Mouse (Mus musculus): ENCODE measurements around the gene Mgp. TPM values are rescaled to one million over a fixed set of nuclear protein-coding genes. Genes with fewer than 3 reads are reported as not detected.
"Not testable (repeated sequence)": the region's sequence is repeated elsewhere in the genome, so short reads cannot be mapped to it uniquely, and the experiment has no call there.

Gene Mgp
- polyA plus RNA-seq, 1 experiment from 2014 or later, result 3.1 TPM

GRCm38 (mm10) chr6:136887854-136888253 is 12.2 kb upstream of the Mgp start:
- no peaks in the 10 kb centered on the region for H3K9me3 ChIP-seq (ENCODE audit: control insufficient read depth, low read length)
- no peaks in the 10 kb centered on the region for H3K27me3 ChIP-seq (ENCODE audit: control insufficient read depth, insufficient read depth, low read length)
- no peaks in the 10 kb centered on the region for H3K36me3 ChIP-seq (ENCODE audit: control insufficient read depth, insufficient read depth, low read length)
- no peak overlapping the region for H3K27ac ChIP-seq (ENCODE audit: low read depth, low read length)
- H3K4me1 ChIP-seq (ENCODE audit: control insufficient read depth, insufficient read depth, low read length), result no peaks in the 10 kb centered on the region
- no peak overlapping the region for H3K9ac ChIP-seq (replicated peaks; ENCODE audit: low read depth, low read length)
- ATAC-seq (ENCODE audit: low read depth), result no peak
- H3K4me2 ChIP-seq (ENCODE audit: low read depth, low read length), result no peak overlapping the region
- 69% methylated on average over 9 of the region's 9 CpGs for WGBS
- no peak overlapping the region for H3K4me3 ChIP-seq (ENCODE audit: low read depth, low read length)

- H3K4me3 ChIP-seq (ENCODE audit: low read depth, low read length); H3K36me3 ChIP-seq (ENCODE audit: control insufficient read depth, insufficient read depth, low read length); H3K4me2 ChIP-seq (ENCODE audit: low read depth, low read length); H3K4me1 ChIP-seq (ENCODE audit: control insufficient read depth, insufficient read depth, low read length); H3K27me3 ChIP-seq (ENCODE audit: control insufficient read depth, insufficient read depth, low read length); H3K9me3 ChIP-seq (ENCODE audit: control insufficient read depth, low read length); H3K27ac ChIP-seq (ENCODE audit: low read depth, low read length); H3K9ac ChIP-seq (replicated peaks; ENCODE audit: low read depth, low read length); ATAC-seq (ENCODE audit: low read depth): not testable (repeated sequence)
- 61% methylated on average over 1 of the region's 1 CpGs for WGBS
These were observed 9.1 kb upstream of the Mgp start for GRCm38 (mm10) chr6:136884766-136885165.

DNA sequence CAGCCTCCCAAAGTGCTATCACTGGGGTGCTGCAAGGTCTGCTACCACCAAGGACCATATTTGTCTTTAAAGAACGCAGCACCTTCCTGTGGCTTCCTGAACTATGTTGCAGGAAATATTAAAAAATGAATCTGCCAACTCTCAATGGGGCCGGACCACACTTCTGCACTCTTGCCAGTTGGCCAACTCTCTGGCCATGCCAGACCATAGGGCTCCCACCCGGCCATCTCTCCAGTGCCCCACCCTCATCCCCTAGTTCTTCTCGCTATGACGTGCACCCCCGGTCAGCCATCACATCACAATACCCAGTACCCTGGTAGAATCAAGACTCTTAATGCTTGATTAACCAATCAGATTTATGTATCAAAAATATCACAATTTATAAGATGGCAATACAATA is 8.3 kb upstream of the Mgp start:
- H3K4me2 ChIP-seq (ENCODE audit: low read depth, low read length), result no peak overlapping the region
- no peaks in the 10 kb centered on the region for H3K9me3 ChIP-seq (ENCODE audit: control insufficient read depth, low read length)
- WGBS, result 97% methylated on average over 6 of the region's 6 CpGs

GRCm38 (mm10) chr6:136883431-136883915 is 7.8 kb upstream of the Mgp start:
- H3K36me3 ChIP-seq (ENCODE audit: control insufficient read depth, insufficient read depth, low read length), result no peaks in the 10 kb centered on the region
- H3K4me2 ChIP-seq (ENCODE audit: low read depth, low read length), result no peak overlapping the region
- whole genome bisulfite sequencing, result 80% methylated on average over 3 of the region's 3 CpGs
- no peaks in the 10 kb centered on the region for H3K4me1 ChIP-seq (ENCODE audit: control insufficient read depth, insufficient read depth, low read length)
- ATAC-seq (ENCODE audit: low read depth), result no peak
- H3K9me3 ChIP-seq (ENCODE audit: control insufficient read depth, low read length), result no peaks in the 10 kb centered on the region
- H3K4me3 ChIP-seq (ENCODE audit: low read depth, low read length), result no peak overlapping the region
- no peak overlapping the region for H3K9ac ChIP-seq (replicated peaks; ENCODE audit: low read depth, low read length)
- H3K27ac ChIP-seq (ENCODE audit: low read depth, low read length), result no peak overlapping the region
- H3K27me3 ChIP-seq (ENCODE audit: control insufficient read depth, insufficient read depth, low read length), result no peaks in the 10 kb centered on the region

More for the DNA sequence above, 8.3 kb upstream of the Mgp start:
- Histone ChIP-seq H3K9ac (replicated peaks; ENCODE audit: low read depth, low read length) (no peak overlapping the region), H3K27me3 (ENCODE audit: control insufficient read depth, insufficient read depth, low read length) (no peaks in the 10 kb centered on the region), H3K27ac (ENCODE audit: low read depth, low read length) (no peak overlapping the region), H3K4me3 (ENCODE audit: low read depth, low read length) (no peak overlapping the region), H3K4me1 (ENCODE audit: control insufficient read depth, insufficient read depth, low read length) (no peaks in the 10 kb centered on the region), H3K36me3 (ENCODE audit: control insufficient read depth, insufficient read depth, low read length) (no peaks in the 10 kb centered on the region)
- no peak for ATAC-seq (ENCODE audit: low read depth)

- 79% methylated on average over 8 of the region's 8 CpGs for WGBS
- Histone ChIP-seq H3K4me3 (ENCODE audit: low read depth, low read length) (no peak overlapping the region), H3K36me3 (ENCODE audit: control insufficient read depth, insufficient read depth, low read length) (no peaks in the 10 kb centered on the region), H3K27me3 (ENCODE audit: control insufficient read depth, insufficient read depth, low read length) (no peaks in the 10 kb centered on the region), H3K9ac (replicated peaks; ENCODE audit: low read depth, low read length) (no peak overlapping the region), H3K9me3 (ENCODE audit: control insufficient read depth, low read length) (no peaks in the 10 kb centered on the region), H3K4me2 (ENCODE audit: low read depth, low read length) (no peak overlapping the region), H3K4me1 (ENCODE audit: control insufficient read depth, insufficient read depth, low read length) (no peaks in the 10 kb centered on the region), H3K27ac (ENCODE audit: low read depth, low read length) (no peak overlapping the region)
- no peak for ATAC-seq (ENCODE audit: low read depth)
These were observed 6.1 kb upstream of the Mgp start for GRCm38 (mm10) chr6:136881678-136882077.

GRCm38 (mm10) chr6:136874599-136874998 is 1.0 kb downstream of the Mgp start:
- Histone ChIP-seq H3K36me3 (ENCODE audit: control insufficient read depth, insufficient read depth, low read length) (no peaks in the 10 kb centered on the region), H3K27ac (ENCODE audit: low read depth, low read length) (no peak overlapping the region)
- 46% methylated on average over 8 of the region's 8 CpGs for WGBS

DNA sequence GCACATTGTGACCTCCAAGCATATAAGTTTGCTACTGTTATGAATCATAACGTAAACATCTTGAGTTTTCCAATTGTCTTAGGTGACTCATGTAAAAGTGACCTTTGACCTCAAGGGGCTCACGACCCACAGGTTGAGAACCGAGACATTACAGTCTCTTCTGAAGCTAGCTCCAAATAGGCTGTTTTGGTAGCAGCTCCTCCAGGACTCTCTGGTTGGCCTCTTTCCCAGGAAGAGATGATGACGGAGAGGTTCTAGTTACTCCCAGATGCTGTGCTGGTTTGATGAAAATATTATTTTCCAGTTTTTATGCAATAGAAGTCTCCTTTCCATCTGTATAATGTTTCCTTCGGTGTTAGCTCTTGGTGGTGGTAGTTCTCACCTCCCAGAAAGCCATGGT is 6.7 kb downstream of the Mgp start:
- no peak overlapping the region for H3K9ac ChIP-seq (replicated peaks; ENCODE audit: low read depth, low read length)
- no peak overlapping the region for H3K4me2 ChIP-seq (ENCODE audit: low read depth, low read length)
- H3K36me3 ChIP-seq (ENCODE audit: control insufficient read depth, insufficient read depth, low read length), result no peaks in the 10 kb centered on the region
- no peaks in the 10 kb centered on the region for H3K27me3 ChIP-seq (ENCODE audit: control insufficient read depth, insufficient read depth, low read length)
- WGBS, result 82% methylated on average over 5 of the region's 5 CpGs
- no peak for ATAC-seq (ENCODE audit: low read depth)
- H3K4me1 ChIP-seq (ENCODE audit: control insufficient read depth, insufficient read depth, low read length), result no peaks in the 10 kb centered on the region
- no peak overlapping the region for H3K4me3 ChIP-seq (ENCODE audit: low read depth, low read length)
- no peaks in the 10 kb centered on the region for H3K9me3 ChIP-seq (ENCODE audit: control insufficient read depth, low read length)
- no peak overlapping the region for H3K27ac ChIP-seq (ENCODE audit: low read depth, low read length)

More at GRCm38 (mm10) chr6:136874599-136874998, 1.0 kb downstream of the Mgp start:
- H3K9ac ChIP-seq (replicated peaks; ENCODE audit: low read depth, low read length), result no peak overlapping the region
- ATAC-seq (ENCODE audit: low read depth), result no peak
- H3K4me1 ChIP-seq (ENCODE audit: control insufficient read depth, insufficient read depth, low read length), result no peaks in the 10 kb centered on the region
- H3K4me3 ChIP-seq (ENCODE audit: low read depth, low read length), result no peak overlapping the region
- H3K4me2 ChIP-seq (ENCODE audit: low read depth, low read length), result no peak overlapping the region
- H3K27me3 ChIP-seq (ENCODE audit: control insufficient read depth, insufficient read depth, low read length), result no peaks in the 10 kb centered on the region
- no peaks in the 10 kb centered on the region for H3K9me3 ChIP-seq (ENCODE audit: control insufficient read depth, low read length)

DNA sequence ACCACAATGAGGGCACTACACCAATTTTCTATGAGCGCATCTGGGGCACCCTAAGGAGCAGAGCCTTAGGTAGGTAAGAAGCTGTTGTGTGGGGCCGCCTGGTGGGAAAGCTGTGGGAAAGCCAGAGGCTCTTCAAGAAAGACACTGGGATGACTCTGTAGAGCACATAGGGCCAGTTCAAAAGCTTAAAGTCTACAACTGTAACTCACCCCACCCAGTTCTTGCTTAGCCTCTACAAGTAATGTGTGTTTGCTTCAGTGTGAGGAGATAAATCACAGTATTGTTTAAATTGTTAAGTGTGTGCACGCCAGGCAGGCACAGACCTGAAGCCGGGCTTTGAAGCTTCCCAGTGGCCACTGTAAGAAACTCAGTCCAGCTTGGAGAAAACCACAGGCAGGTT is 9.5 kb downstream of the Mgp start:
- H3K9ac ChIP-seq (replicated peaks; ENCODE audit: low read depth, low read length), result no peak overlapping the region
- no peak overlapping the region for H3K4me3 ChIP-seq (ENCODE audit: low read depth, low read length)
- no peaks in the 10 kb centered on the region for H3K27me3 ChIP-seq (ENCODE audit: control insufficient read depth, insufficient read depth, low read length)
- no peak overlapping the region for H3K4me2 ChIP-seq (ENCODE audit: low read depth, low read length)
- no peak overlapping the region for H3K27ac ChIP-seq (ENCODE audit: low read depth, low read length)
- WGBS, result 68% methylated on average over 4 of the region's 4 CpGs
- no peaks in the 10 kb centered on the region for H3K36me3 ChIP-seq (ENCODE audit: control insufficient read depth, insufficient read depth, low read length)
- no peaks in the 10 kb centered on the region for H3K4me1 ChIP-seq (ENCODE audit: control insufficient read depth, insufficient read depth, low read length)
- ATAC-seq (ENCODE audit: low read depth), result no peak
- no peaks in the 10 kb centered on the region for H3K9me3 ChIP-seq (ENCODE audit: control insufficient read depth, low read length)

GRCm38 (mm10) chr6:136865360-136865759 is 10.3 kb downstream of the Mgp start:
- Histone ChIP-seq H3K4me2 (ENCODE audit: low read depth, low read length) (no peak overlapping the region), H3K27ac (ENCODE audit: low read depth, low read length) (no peak overlapping the region), H3K4me3 (ENCODE audit: low read depth, low read length) (no peak overlapping the region), H3K9me3 (ENCODE audit: control insufficient read depth, low read length) (no peaks in the 10 kb centered on the region), H3K36me3 (ENCODE audit: control insufficient read depth, insufficient read depth, low read length) (no peaks in the 10 kb centered on the region), H3K4me1 (ENCODE audit: control insufficient read depth, insufficient read depth, low read length) (no peaks in the 10 kb centered on the region), H3K27me3 (ENCODE audit: control insufficient read depth, insufficient read depth, low read length) (no peaks in the 10 kb centered on the region), H3K9ac (replicated peaks; ENCODE audit: low read depth, low read length) (no peak overlapping the region)
- 90% methylated on average over 5 of the region's 5 CpGs for WGBS
- no peak for ATAC-seq (ENCODE audit: low read depth)

GRCm38 (mm10) chr6:136861020-136861419 is 14.6 kb downstream of the Mgp start:
- 50% methylated on average over 9 of the region's 9 CpGs for WGBS
- no peak for ATAC-seq (ENCODE audit: low read depth)

More at GRCm38 (mm10) chr6:136861020-136861419, 14.6 kb downstream of the Mgp start:
- Histone ChIP-seq H3K4me3 (ENCODE audit: low read depth, low read length) (no peak overlapping the region), H3K27me3 (ENCODE audit: control insufficient read depth, insufficient read depth, low read length) (no peaks in the 10 kb centered on the region), H3K27ac (ENCODE audit: low read depth, low read length) (no peak overlapping the region), H3K4me1 (ENCODE audit: control insufficient read depth, insufficient read depth, low read length) (no peaks in the 10 kb centered on the region), H3K9me3 (ENCODE audit: control insufficient read depth, low read length) (no peaks in the 10 kb centered on the region), H3K4me2 (ENCODE audit: low read depth, low read length) (no peak overlapping the region), H3K36me3 (ENCODE audit: control insufficient read depth, insufficient read depth, low read length) (no peaks in the 10 kb centered on the region), H3K9ac (replicated peaks; ENCODE audit: low read depth, low read length) (no peak overlapping the region)
